ENCODE assay signal across 23 mouse cellular contexts in genomic region chr11:51214021-51214420, GRCm38 (mm10). TPM values are rescaled to one million over a fixed set of nuclear protein-coding genes. Genes with fewer than 3 reads are reported as not detected.
A peak's percentile ranks its signal among the peaks of the same experiment; 100 is the strongest.
DNase-seq lines count a peak whose midpoint lies in the region; ATAC-seq and TF ChIP-seq lines count a peak whose summit lies in the region.
"Had no signal": no experiment of that assay in that cellular context is flagged by ENCODE, and none has a peak within 500 bp of the region (broad histone marks: within the 10 kb centered on the region; RNA-seq: fewer than 3 reads in every experiment).

No protein-coding gene starts in this region.

- intact Hi-C loops in gastrocnemius, postnatal 14 days (cut with DNase I; ENCODE audit: low total_unique reads), result no loop called here

- no peak for DNase-seq in kidney, postnatal 0 days (ENCODE audit: low spot score)
- DNase-seq in testis, postnatal 10 days (ENCODE audit: low spot score), result no peak
- DNase-seq in Patski (ENCODE audit: low read depth, low spot score), result no peak
- no peak for DNase-seq in gastrocnemius, postnatal 14 days
- DNase-seq in ovary, adult 18-20 months (ENCODE audit: low spot score), result no peak
- DNase-seq: cerebellum, adult 9-11 months; gastrocnemius, postnatal 10 days; kidney, adult 11 months; kidney, postnatal 25 days; lung, postnatal 10 days; thymus, adult 2 months had no signal

- ATAC-seq in kidney, postnatal 0 days (replicated peaks; ENCODE audit: low FRiP score, low read depth), result no peak
- no peak for ATAC-seq in kidney, embryonic 14.5 days (ENCODE audit: low FRiP score, low TSS enrichment)
- ATAC-seq in Patski, result no peak
- ATAC-seq: hindbrain, embryonic 16.5 days; midbrain, embryonic 15.5 days had no signal

- 0 out of 2 replicates have a peak, but pooled peaks have one; percentile 12 for TF ChIP-seq CTCF in kidney, postnatal 0 days (IDR thresholded peaks at IDR 0.05; ENCODE audit: low read depth)
- TF ChIP-seq CTCF in testis, adult 2 months (IDR thresholded peaks at IDR 0.05; ENCODE audit: control insufficient read depth, insufficient read depth, insufficient replicate concordance, low read depth, low read length), result peak; percentile 45; the same call in 1 of the 2 replicates
- TF ChIP-seq CTCF in Patski (IDR thresholded peaks at IDR 0.05), result peak; percentile 57

- TF ChIP-seq POLR2A in testis, adult 2 months (IDR thresholded peaks at IDR 0.05; ENCODE audit: control insufficient read depth, low read depth, low read length), result no peak

- no peaks in the 10 kb centered on the region for H3K36me3 ChIP-seq in kidney, postnatal 0 days (ENCODE audit: insufficient read depth, low read length)
- H3K36me3 ChIP-seq in kidney, embryonic 14.5 days (ENCODE audit: control insufficient read depth, insufficient read depth, low read length), result no peaks in the 10 kb centered on the region
- H3K36me3 ChIP-seq in testis, adult 2 months (ENCODE audit: control insufficient read depth, insufficient read depth, low read length), result no peaks in the 10 kb centered on the region
- H3K36me3 ChIP-seq: heart, embryonic 12.5 days; limb, embryonic 15.5 days; midbrain, embryonic 15.5 days had no signal

- no peak overlapping the region for H3K27ac ChIP-seq in kidney, postnatal 0 days
- no peak overlapping the region for H3K27ac ChIP-seq in kidney, embryonic 14.5 days (ENCODE audit: low read depth, low read length)
- no peak overlapping the region for H3K27ac ChIP-seq in testis, adult 2 months (ENCODE audit: control insufficient read depth, insufficient read depth, low read depth, low read length)
- H3K27ac ChIP-seq: limb, embryonic 15.5 days; midbrain, embryonic 15.5 days had no signal

- CTCF ChIA-PET in Patski (lab: Charles Lee), result interaction anchor here (1.3 kb wide), 1 partner anchor 9 kb away, joined by 6 read pairs; no protein-coding TSS in a partner anchor

- H3K4me1 ChIP-seq in kidney, postnatal 0 days (replicated peaks; ENCODE audit: insufficient read depth, low read length), result no peaks in the 10 kb centered on the region
- no peaks in the 10 kb centered on the region for H3K4me1 ChIP-seq in kidney, embryonic 14.5 days (ENCODE audit: control insufficient read depth, insufficient read depth, low read length)
- peaks cover 8% of the 10 kb centered on the region for H3K4me1 ChIP-seq in testis, adult 2 months (ENCODE audit: control insufficient read depth, insufficient read depth, low read length)
- H3K4me1 ChIP-seq: heart, embryonic 12.5 days; limb, embryonic 15.5 days; midbrain, embryonic 15.5 days had no signal

- in situ Hi-C loops in Patski (cut with MboI; ENCODE audit: low pct_unique_long_range_greater_than_20kb), result no loop called here

- H3K4me2 ChIP-seq in kidney, postnatal 0 days (ENCODE audit: low read length), result no peak overlapping the region
- H3K4me2 ChIP-seq in kidney, embryonic 14.5 days (replicated peaks; ENCODE audit: low read depth, low read length), result no peak overlapping the region
- H3K4me2 ChIP-seq: heart, embryonic 12.5 days; limb, embryonic 15.5 days; midbrain, embryonic 15.5 days had no signal

- 89% methylated on average over 7 of the region's 7 CpGs for WGBS in kidney, postnatal 0 days
- WGBS in kidney, embryonic 14.5 days, result 88% methylated on average over 7 of the region's 7 CpGs

- H3K27me3 ChIP-seq in kidney, postnatal 0 days (ENCODE audit: insufficient read depth, low read length), result no peaks in the 10 kb centered on the region
- H3K27me3 ChIP-seq in kidney, embryonic 14.5 days (ENCODE audit: control insufficient read depth, insufficient read depth, low read length), result no peaks in the 10 kb centered on the region
- no peaks in the 10 kb centered on the region for H3K27me3 ChIP-seq in testis, adult 2 months (ENCODE audit: control insufficient read depth, insufficient read depth, low read length)
- H3K27me3 ChIP-seq in Patski, result no peaks in the 10 kb centered on the region
- H3K27me3 ChIP-seq: heart, embryonic 12.5 days; limb, embryonic 15.5 days; midbrain, embryonic 15.5 days had no signal

- POLR2A ChIA-PET in Patski (lab: Charles Lee), result no interaction called here

- no peak overlapping the region for H3K4me3 ChIP-seq in kidney, postnatal 0 days (replicated peaks; ENCODE audit: low read depth, low read length)
- no peak overlapping the region for H3K4me3 ChIP-seq in kidney, embryonic 14.5 days (ENCODE audit: low read length)
- H3K4me3 ChIP-seq in testis, adult 2 months (ENCODE audit: control insufficient read depth, low read depth, low read length), result no peak overlapping the region
- H3K4me3 ChIP-seq: heart, embryonic 12.5 days; limb, embryonic 15.5 days; midbrain, embryonic 15.5 days had no signal

- no peaks in the 10 kb centered on the region for H3K9me3 ChIP-seq in kidney, postnatal 0 days (replicated peaks; ENCODE audit: low read length)
- no peaks in the 10 kb centered on the region for H3K9me3 ChIP-seq in kidney, embryonic 14.5 days (ENCODE audit: control insufficient read depth, low read length)
- H3K9me3 ChIP-seq: limb, embryonic 15.5 days; midbrain, embryonic 15.5 days had no signal

- H3K9ac ChIP-seq in kidney, postnatal 0 days (ENCODE audit: low read depth, low read length), result no peak overlapping the region
- no peak overlapping the region for H3K9ac ChIP-seq in kidney, embryonic 14.5 days (ENCODE audit: low read depth, low read length)
- H3K9ac ChIP-seq: heart, embryonic 12.5 days; limb, embryonic 15.5 days; midbrain, embryonic 15.5 days had no signal

RNA-seq across cellular contexts. Expression of gene Gm12569, which starts 6.3 kb away (rescaled TPM):
- not detected in 2 replicates for polyA plus RNA-seq in kidney, postnatal 0 days (2015; fragmentation: Nextera tagmentation; extraction: Ambion mirVana)
- not detected in 2 replicates for polyA plus RNA-seq in kidney, embryonic 14.5 days (2014; fragmentation: Nextera tagmentation; extraction: Ambion mirVana)
- polyA plus RNA-seq in testis, adult 2 months (2012; rRNA removed), result 1.8 TPM in 2 replicates
- polyA plus RNA-seq in Patski (2021), result not detected
- not detected for total RNA-seq in gastrocnemius, postnatal 14 days (2021)
- total RNA-seq: gastrocnemius, postnatal 10 days; heart, postnatal 25 days; layer of hippocampus, postnatal 14 days; left cerebral cortex, postnatal 25 days; megakaryocyte, adult 5-6 weeks had no signal
- polyA plus RNA-seq: embryonic facial prominence, embryonic 14.5 days; heart, embryonic 12.5 days; hindbrain, embryonic 16.5 days; limb, embryonic 15.5 days; midbrain, embryonic 15.5 days; thymus, adult 2 months; urinary bladder, adult 2 months had no signal

RNA-seq across cellular contexts. Expression of gene Clk4, which starts 47.5 kb away (rescaled TPM):
- 90.0 and 96.8 TPM in 2 replicates for polyA plus RNA-seq in kidney, postnatal 0 days (2015; fragmentation: Nextera tagmentation; extraction: Ambion mirVana)
- 102 and 127 TPM in 2 replicates for polyA plus RNA-seq in kidney, embryonic 14.5 days (2014; fragmentation: Nextera tagmentation; extraction: Ambion mirVana)
- polyA plus RNA-seq in testis, adult 2 months (2012; rRNA removed), result 39.4 and 51.1 TPM in 2 replicates
- 76.1 TPM for polyA plus RNA-seq in Patski (2021)
- total RNA-seq in gastrocnemius, postnatal 14 days (2021), result 10 to 100 TPM; 27.1 to 43.5 TPM

RNA-seq across cellular contexts. Expression of gene BC049762, which starts 48.8 kb away (rescaled TPM):
- 0.74 and 1.0 TPM in 2 replicates for polyA plus RNA-seq in kidney, postnatal 0 days (2015; fragmentation: Nextera tagmentation; extraction: Ambion mirVana)
- polyA plus RNA-seq in kidney, embryonic 14.5 days (2014; fragmentation: Nextera tagmentation; extraction: Ambion mirVana), result 0.69 and 0.99 TPM in 2 replicates
- 279 and 291 TPM in 2 replicates for polyA plus RNA-seq in testis, adult 2 months (2012; rRNA removed)
- 0.10 TPM for polyA plus RNA-seq in Patski (2021)
- not detected for total RNA-seq in gastrocnemius, postnatal 14 days (2021)
- total RNA-seq: gastrocnemius, postnatal 10 days; layer of hippocampus, postnatal 14 days; left cerebral cortex, postnatal 25 days; megakaryocyte, adult 5-6 weeks had no signal

Comparison
In these comparisons a context has a peak if more than half of its experiments do, and no peak if none do; other contexts are left out.
1. RNA of gene BC049762, which starts 48.8 kb away (polyA plus RNA-seq): 279 to 291 TPM in testis, adult 2 months; 0.74 to 1.0 TPM in kidney, postnatal 0 days, 0.69 to 0.99 TPM in kidney, embryonic 14.5 days and 0.10 TPM in Patski (single experiment); every median in the first group is over 100 times any median in the second.
2. Peak in every context shown above with its lines, with median percentiles within 50 percentile points of each other: CTCF ChIP-seq.